Mouse (Mus musculus): ENCODE measurements at regions not wholly inside any gene's neighbourhood (a gene's known extent, or its start where the extent isn't known, plus 50 kb on each side); places are given as distances from the start of the nearest gene placed in this dataset.

DNA sequence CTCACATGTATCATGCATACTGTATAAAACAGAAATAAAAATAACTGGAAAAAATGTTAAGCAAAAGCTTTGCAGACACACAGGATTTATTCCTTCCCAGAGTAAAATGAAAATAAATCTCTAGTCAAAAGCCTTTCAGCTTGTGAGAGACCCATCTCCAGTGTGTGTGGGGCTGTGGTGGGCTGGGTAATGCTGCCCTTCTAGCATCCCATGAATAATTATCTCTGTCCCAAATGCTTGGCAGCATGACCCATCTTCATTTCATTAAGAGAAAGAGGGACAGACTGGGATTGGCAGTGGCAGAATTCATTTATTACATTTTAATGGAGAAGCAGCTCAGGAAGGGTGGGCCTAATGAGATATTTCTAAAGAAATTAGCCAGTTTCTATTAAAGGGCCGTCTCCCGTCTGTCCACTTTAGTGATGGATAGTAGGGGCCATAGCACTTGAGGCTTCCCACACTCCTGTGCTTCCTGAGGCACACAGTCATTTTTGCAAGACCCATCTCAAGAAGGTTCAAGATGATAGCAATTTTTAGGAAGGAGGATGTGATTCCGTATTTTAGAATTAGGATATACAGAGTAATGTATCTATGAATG, 930.8 kb upstream of the Sel1l start:
- no peak for TF ChIP-seq POLR2A (IDR thresholded peaks at IDR 0.05; ENCODE audit: extremely low read depth, insufficient read depth, low read length)
- TF ChIP-seq CTCF (IDR thresholded peaks at IDR 0.05; ENCODE audit: low read depth, low read length): no peak

Measured in liver, adult 2 months (tissue).